Mouse (Mus musculus): ENCODE measurements around the gene Anks1. TPM values are rescaled to one million over a fixed set of nuclear protein-coding genes. Genes with fewer than 3 reads are reported as not detected.

Anks1 gene
- total and polyA plus RNA-seq, 3 experiments, result 6.6 to 13.3 (median 9.6) TPM

DNA sequence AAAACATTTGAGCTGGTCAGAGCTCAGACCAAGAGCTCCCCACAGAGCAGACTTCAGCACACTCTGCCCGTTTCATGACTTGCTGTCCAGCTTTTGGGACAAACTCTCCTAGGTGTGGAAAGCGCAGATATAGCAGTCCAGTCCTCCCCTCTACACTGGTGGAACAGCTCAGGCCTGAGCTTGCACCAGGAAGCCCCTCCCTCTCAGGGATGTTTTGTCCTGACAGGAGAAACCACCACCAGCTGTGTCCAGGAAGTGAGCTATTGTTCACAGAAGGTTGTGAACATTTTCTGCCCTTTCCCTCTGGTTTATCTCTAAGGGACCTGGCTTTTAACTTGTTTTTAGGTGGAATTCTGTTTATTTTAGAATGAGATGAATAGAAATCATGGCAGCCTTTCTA, 120.2 kb downstream of the Anks1 start:
- DNase-seq (ENCODE audit: low spot score) (no peak), ATAC-seq (ENCODE audit: extremely low read depth, insufficient number of reproducible peaks, low FRiP score, poor library complexity, severe bottlenecking) (no peak)
- TF ChIP-seq GATA2 (IDR thresholded peaks at IDR 0.05; ENCODE audit: borderline replicate concordance, low read depth, low read length) (no peak), POLR2AphosphoS5 (IDR thresholded peaks at IDR 0.05; ENCODE audit: insufficient replicate concordance, low read depth, low read length) (no peak), TAL1 (conservative IDR thresholded peaks at IDR 0.05; ENCODE audit: low read depth, low read length) (no peak), CTCF (IDR thresholded peaks at IDR 0.05; ENCODE audit: low read depth, low read length) (no peak), GATA1 (IDR thresholded peaks at IDR 0.05; ENCODE audit: borderline replicate concordance, low read length) (no peak)
- H3K4me3 ChIP-seq (ENCODE audit: low read depth, low read length), result no peak overlapping the region
- no peaks in the 10 kb centered on the region for H3K9me3 ChIP-seq (replicated peaks)
- H3K36me3 ChIP-seq (replicated peaks), result peaks cover 56% of the 10 kb centered on the region
- H3K27me3 ChIP-seq (ENCODE audit: insufficient read depth, low read length), result no peaks in the 10 kb centered on the region
- no peaks in the 10 kb centered on the region for H3K4me1 ChIP-seq (ENCODE audit: insufficient read depth, low read depth, low read length)

DNA sequence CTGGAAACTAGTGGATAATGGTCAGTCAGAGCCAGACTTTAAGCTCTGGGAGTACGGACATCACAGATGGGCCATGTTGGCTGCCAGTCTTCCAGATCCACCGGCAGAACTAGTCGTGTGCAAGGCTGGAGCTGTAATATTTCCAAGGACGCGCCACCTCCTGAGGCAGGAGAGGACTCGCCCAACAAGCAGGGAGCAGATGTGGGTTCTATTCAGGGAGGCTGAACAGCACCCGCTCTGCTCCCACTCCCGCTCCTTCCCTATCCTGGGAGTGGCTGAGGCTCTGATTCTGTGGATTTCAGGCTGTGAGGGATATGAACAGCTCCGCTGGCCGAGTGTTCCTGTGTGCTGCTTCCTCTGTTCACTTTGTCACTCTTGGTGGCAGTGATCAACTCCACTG, 121.3 kb downstream of the Anks1 start:
- no peak for DNase-seq (ENCODE audit: low spot score)
- H3K4me3 ChIP-seq (ENCODE audit: low read depth, low read length), result no peak overlapping the region
- ATAC-seq (ENCODE audit: extremely low read depth, insufficient number of reproducible peaks, low FRiP score, poor library complexity, severe bottlenecking), result no peak
- no peaks in the 10 kb centered on the region for H3K27me3 ChIP-seq (ENCODE audit: insufficient read depth, low read length)
- TF ChIP-seq GATA2 (IDR thresholded peaks at IDR 0.05; ENCODE audit: borderline replicate concordance, low read depth, low read length) (no peak), POLR2AphosphoS5 (IDR thresholded peaks at IDR 0.05; ENCODE audit: insufficient replicate concordance, low read depth, low read length) (no peak), TAL1 (conservative IDR thresholded peaks at IDR 0.05; ENCODE audit: low read depth, low read length) (no peak), GATA1 (IDR thresholded peaks at IDR 0.05; ENCODE audit: borderline replicate concordance, low read length) (no peak), CTCF (IDR thresholded peaks at IDR 0.05; ENCODE audit: low read depth, low read length) (no peak)
- no peaks in the 10 kb centered on the region for H3K9me3 ChIP-seq (replicated peaks)
- H3K4me1 ChIP-seq (ENCODE audit: insufficient read depth, low read depth, low read length), result no peaks in the 10 kb centered on the region
- peaks cover 55% of the 10 kb centered on the region for H3K36me3 ChIP-seq (replicated peaks)

DNA sequence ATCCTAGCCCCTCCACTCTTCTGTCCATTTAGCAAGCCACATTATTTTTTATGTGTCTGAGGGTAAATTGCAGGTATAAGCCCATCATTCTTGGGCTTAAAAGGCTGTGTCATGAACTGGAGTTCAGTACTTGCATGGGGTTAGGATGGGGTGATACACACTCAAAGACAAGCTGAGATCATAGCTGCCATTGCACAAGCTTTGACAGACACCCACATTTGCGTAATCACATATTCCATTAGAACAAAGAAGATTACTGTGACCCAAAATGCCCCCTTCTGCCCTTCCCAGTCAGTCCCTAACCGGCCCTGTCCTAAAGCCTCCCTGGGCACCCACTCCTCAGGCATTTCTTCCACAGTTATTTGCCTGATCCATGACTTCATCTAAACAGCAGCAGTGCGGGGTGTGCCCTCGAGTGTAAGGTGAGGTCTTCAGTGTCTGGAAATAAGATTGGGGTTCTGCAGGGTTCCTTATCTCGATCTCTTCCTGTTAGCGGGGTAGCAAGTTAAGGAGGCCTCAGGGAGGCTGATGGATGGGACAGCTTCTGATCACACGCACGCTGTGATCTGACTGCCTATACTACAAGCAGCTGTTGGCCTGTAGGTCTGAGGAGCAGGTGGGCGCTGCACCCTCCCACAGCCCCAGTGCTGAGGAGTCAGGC, 122.3 kb downstream of the Anks1 start:
- H3K36me3 ChIP-seq (replicated peaks), result peaks cover 58% of the 10 kb centered on the region

DNA sequence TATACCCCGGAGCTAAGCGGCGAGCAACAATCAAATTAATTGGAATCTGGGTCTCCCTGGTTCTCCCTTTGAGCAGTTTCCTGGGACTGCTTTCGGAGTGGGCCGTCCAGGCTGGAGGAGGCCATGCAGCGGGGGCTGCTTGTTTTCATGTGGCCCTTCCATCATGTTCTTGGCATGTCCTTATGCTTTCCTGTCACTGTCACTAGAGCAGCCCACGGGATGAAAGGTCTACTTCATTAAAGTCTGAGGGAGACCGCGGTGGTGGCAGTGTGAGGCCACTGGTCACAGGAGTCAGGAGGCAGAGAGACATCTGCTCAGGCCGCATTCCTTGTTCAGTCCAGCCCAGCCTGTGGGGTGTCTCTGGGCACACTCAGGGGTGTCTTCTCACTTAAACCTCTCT, 123.1 kb downstream of the Anks1 start:
- no peaks in the 10 kb centered on the region for H3K4me1 ChIP-seq (ENCODE audit: insufficient read depth, low read depth, low read length)
- ATAC-seq (ENCODE audit: extremely low read depth, insufficient number of reproducible peaks, low FRiP score, poor library complexity, severe bottlenecking) (no peak), DNase-seq (ENCODE audit: low spot score) (no peak)
- H3K9me3 ChIP-seq (replicated peaks), result no peaks in the 10 kb centered on the region
- TF ChIP-seq TAL1 (conservative IDR thresholded peaks at IDR 0.05; ENCODE audit: low read depth, low read length), result no peak
- no peak for TF ChIP-seq CTCF (IDR thresholded peaks at IDR 0.05; ENCODE audit: low read depth, low read length)
- TF ChIP-seq GATA1 (IDR thresholded peaks at IDR 0.05; ENCODE audit: borderline replicate concordance, low read length), result no peak
- TF ChIP-seq GATA2 (IDR thresholded peaks at IDR 0.05; ENCODE audit: borderline replicate concordance, low read depth, low read length), result no peak
- no peak for TF ChIP-seq POLR2AphosphoS5 (IDR thresholded peaks at IDR 0.05; ENCODE audit: insufficient replicate concordance, low read depth, low read length)
- H3K27me3 ChIP-seq (ENCODE audit: insufficient read depth, low read length), result no peaks in the 10 kb centered on the region
- no peak overlapping the region for H3K4me3 ChIP-seq (ENCODE audit: low read depth, low read length)
- peaks cover 59% of the 10 kb centered on the region for H3K36me3 ChIP-seq (replicated peaks)

More for the DNA sequence above, 122.3 kb downstream of the Anks1 start:
- ATAC-seq (ENCODE audit: extremely low read depth, insufficient number of reproducible peaks, low FRiP score, poor library complexity, severe bottlenecking) (no peak), DNase-seq (ENCODE audit: low spot score) (no peak)
- no peaks in the 10 kb centered on the region for H3K4me1 ChIP-seq (ENCODE audit: insufficient read depth, low read depth, low read length)
- H3K27me3 ChIP-seq (ENCODE audit: insufficient read depth, low read length), result no peaks in the 10 kb centered on the region
- no peak for TF ChIP-seq GATA1 (IDR thresholded peaks at IDR 0.05; ENCODE audit: borderline replicate concordance, low read length)
- no peak for TF ChIP-seq TAL1 (conservative IDR thresholded peaks at IDR 0.05; ENCODE audit: low read depth, low read length)
- no peak for TF ChIP-seq GATA2 (IDR thresholded peaks at IDR 0.05; ENCODE audit: borderline replicate concordance, low read depth, low read length)
- no peak for TF ChIP-seq POLR2AphosphoS5 (IDR thresholded peaks at IDR 0.05; ENCODE audit: insufficient replicate concordance, low read depth, low read length)
- TF ChIP-seq CTCF (IDR thresholded peaks at IDR 0.05; ENCODE audit: low read depth, low read length), result no peak
- H3K4me3 ChIP-seq (ENCODE audit: low read depth, low read length), result no peak overlapping the region
- no peaks in the 10 kb centered on the region for H3K9me3 ChIP-seq (replicated peaks)

- H3K27me3 ChIP-seq (ENCODE audit: insufficient read depth, low read length), result no peaks in the 10 kb centered on the region
- no peak overlapping the region for H3K4me3 ChIP-seq (ENCODE audit: low read depth, low read length)
- H3K9me3 ChIP-seq (replicated peaks), result no peaks in the 10 kb centered on the region
- TF ChIP-seq CTCF (IDR thresholded peaks at IDR 0.05; ENCODE audit: low read depth, low read length) (no peak), GATA1 (IDR thresholded peaks at IDR 0.05; ENCODE audit: borderline replicate concordance, low read length) (no peak), GATA2 (IDR thresholded peaks at IDR 0.05; ENCODE audit: borderline replicate concordance, low read depth, low read length) (no peak), POLR2AphosphoS5 (IDR thresholded peaks at IDR 0.05; ENCODE audit: insufficient replicate concordance, low read depth, low read length) (no peak), TAL1 (conservative IDR thresholded peaks at IDR 0.05; ENCODE audit: low read depth, low read length) (no peak)
- no peak for ATAC-seq (ENCODE audit: extremely low read depth, insufficient number of reproducible peaks, low FRiP score, poor library complexity, severe bottlenecking)
- H3K36me3 ChIP-seq (replicated peaks), result peaks cover 60% of the 10 kb centered on the region
- DNase-seq (ENCODE audit: low spot score), result no peak
- H3K4me1 ChIP-seq (ENCODE audit: insufficient read depth, low read depth, low read length), result no peaks in the 10 kb centered on the region
Observed at GRCm38 (mm10) chr17:28033046-28033580, 124.0 kb downstream of the Anks1 start.

DNA sequence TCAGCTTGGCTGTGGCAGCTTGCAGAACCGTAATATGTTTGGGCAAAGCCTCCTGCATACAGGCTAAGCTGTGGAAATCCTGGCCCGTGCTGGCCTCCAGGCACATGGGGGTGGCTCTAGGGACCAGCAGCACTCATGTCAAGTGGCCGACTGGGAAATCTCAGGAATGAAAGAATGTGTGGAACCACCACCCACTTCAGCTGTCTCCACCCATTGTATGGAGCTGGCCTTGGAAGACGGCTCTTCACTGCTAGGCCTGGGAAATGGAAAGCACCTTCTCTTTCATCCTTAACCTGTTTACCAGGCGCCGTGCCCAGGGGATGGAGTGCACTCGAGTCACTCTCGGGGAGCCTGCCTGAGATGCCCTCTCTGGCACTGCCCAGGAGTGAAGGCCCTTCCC, 125.9 kb downstream of the Anks1 start:
- Histone ChIP-seq H3K36me3 (replicated peaks) (peaks cover 71% of the 10 kb centered on the region), H3K4me1 (ENCODE audit: insufficient read depth, low read depth, low read length) (no peaks in the 10 kb centered on the region), H3K9me3 (replicated peaks) (no peaks in the 10 kb centered on the region), H3K4me3 (ENCODE audit: low read depth, low read length) (no peak overlapping the region), H3K27me3 (ENCODE audit: insufficient read depth, low read length) (no peaks in the 10 kb centered on the region)
- DNase-seq (ENCODE audit: low spot score) (no peak), ATAC-seq (ENCODE audit: extremely low read depth, insufficient number of reproducible peaks, low FRiP score, poor library complexity, severe bottlenecking) (no peak)
- TF ChIP-seq POLR2AphosphoS5 (IDR thresholded peaks at IDR 0.05; ENCODE audit: insufficient replicate concordance, low read depth, low read length) (no peak), GATA2 (IDR thresholded peaks at IDR 0.05; ENCODE audit: borderline replicate concordance, low read depth, low read length) (no peak)
